In the genomic region with DNA sequence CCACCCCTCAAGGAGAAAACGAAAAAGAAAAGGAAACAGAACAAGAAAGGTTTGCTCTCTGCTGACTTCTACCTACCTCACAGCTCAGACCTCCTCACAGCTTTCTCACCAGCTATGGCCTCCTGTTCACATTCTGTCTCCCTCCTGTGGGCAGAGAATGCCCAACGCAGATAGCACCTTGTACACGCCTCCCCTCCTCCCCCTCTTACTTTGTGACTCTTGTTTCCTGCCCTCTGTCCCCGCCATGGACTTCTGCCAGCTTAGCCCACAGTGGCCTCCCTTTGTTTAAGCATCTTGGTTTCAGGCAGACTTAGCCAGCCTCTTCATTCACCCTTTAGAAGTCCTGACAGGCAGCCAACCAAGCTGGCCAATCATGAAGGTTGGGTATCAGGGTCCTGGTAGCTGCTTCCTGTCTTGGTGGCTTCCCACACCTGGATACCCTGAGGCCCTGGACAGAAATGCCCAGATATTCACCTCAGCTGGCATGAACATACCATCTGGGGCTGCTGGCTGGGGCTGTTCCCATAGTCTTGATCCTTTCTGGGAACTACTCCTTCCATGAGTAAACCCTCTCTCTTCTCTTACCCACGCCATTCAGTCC, we compare ENCODE assay signal across 9 mouse cellular contexts.
DNase-seq lines count a peak whose midpoint lies in the region; ATAC-seq and TF ChIP-seq lines count a peak whose summit lies in the region.
"Had no signal": no experiment of that assay in that cellular context is flagged by ENCODE, and none has a peak within 500 bp of the region (broad histone marks: within the 10 kb centered on the region; RNA-seq: fewer than 3 reads in every experiment).

No protein-coding gene starts in this region.

- no peak overlapping the region for H3K9ac ChIP-seq in liver, postnatal 0 days (replicated peaks)

- no peak overlapping the region for H3K27ac ChIP-seq in liver, postnatal 0 days (ENCODE audit: low read depth)

- TF ChIP-seq CTCF in liver, postnatal 0 days (IDR thresholded peaks at IDR 0.05; ENCODE audit: low read depth) = peak; percentile 57

- DNase-seq in kidney, postnatal 25 days = peak; percentile 14 to 39
- DNase-seq in kidney, adult 11 months = no peak
- peak; percentile 21 for DNase-seq in CD4-positive helper T cell, adult 2 months (ENCODE audit: low read depth, low spot score)
- peak; percentile 12 for DNase-seq in T-cell, adult 2 months (ENCODE audit: low spot score)
- DNase-seq in liver, postnatal 0 days = peak; percentile 39
- no peak for DNase-seq in layer of hippocampus, adult 8-10 months (ENCODE audit: low spot score in 2 of 2)
- DNase-seq in adrenal gland, postnatal 25 days = no peak
- DNase-seq: cerebellum, adult 18-20 months had no signal

- peak; percentile 60 for ATAC-seq in liver, postnatal 0 days

- 49% methylated on average over 5 of the region's 5 CpGs for WGBS in liver, postnatal 0 days (ENCODE audit: insufficient replicate concordance)

- no peaks in the 10 kb centered on the region for H3K9me3 ChIP-seq in liver, postnatal 0 days (ENCODE audit: low read length)

- no peak overlapping the region for H3K4me2 ChIP-seq in liver, postnatal 0 days (ENCODE audit: low read depth, low read length)

- H3K27me3 ChIP-seq in liver, postnatal 0 days (ENCODE audit: insufficient read depth, low read length) = no peaks in the 10 kb centered on the region

- TF ChIP-seq EP300 in liver, postnatal 0 days (IDR thresholded peaks at IDR 0.05; ENCODE audit: low read depth) = no peak

- peaks cover 11% of the 10 kb centered on the region; the same call in 1 of the 2 replicates for H3K4me1 ChIP-seq in liver, postnatal 0 days (ENCODE audit: insufficient read depth)

- no peaks in the 10 kb centered on the region for H3K36me3 ChIP-seq in liver, postnatal 0 days (replicated peaks; ENCODE audit: insufficient read depth, low read length)

- H3K4me3 ChIP-seq in liver, postnatal 0 days (ENCODE audit: low read depth, low read length) = no peak overlapping the region
- H3K4me3 ChIP-seq: erythroblast, embryonic 14.5 days had no signal

Comparison
In these comparisons a context has a peak if more than half of its experiments do, and no peak if none do; other contexts are left out.
1. DNase-seq: peak in kidney, postnatal 25 days (2 of 2), CD4-positive helper T cell, adult 2 months (single experiment), T-cell, adult 2 months (single experiment) and liver, postnatal 0 days (single experiment); none in kidney, adult 11 months (single experiment), layer of hippocampus, adult 8-10 months (0 of 2) and adrenal gland, postnatal 25 days (single experiment).